Mouse (Mus musculus) mesoderm, embryonic 11.5 days (tissue): Measurements from ENCODE around the gene Itgav.

Experiments used
- DNase-seq: peaks from one replicate; pipeline ENCODE4 v3.0.0-alpha.2; 2012; ENCODE audit warnings: low read depth, low spot score

Itgav gene

GRCm38 (mm10) chr2:83723921-83724826 is at the start of gene Itgav:
Gene Itgav (plus strand): TSS chr2:83724397.
- DNase-seq: peak; percentile 81

- DNase-seq: peak; percentile 22
Measured at GRCm38 (mm10) chr2:83674421-83674820, 49.8 kb upstream of the Itgav start.

GRCm38 (mm10) chr2:83674896-83675295 is 49.3 kb upstream of the Itgav start:
- DNase-seq: no peak

GRCm38 (mm10) chr2:83675681-83676080 is 48.5 kb upstream of the Itgav start:
- DNase-seq: no peak

DNA sequence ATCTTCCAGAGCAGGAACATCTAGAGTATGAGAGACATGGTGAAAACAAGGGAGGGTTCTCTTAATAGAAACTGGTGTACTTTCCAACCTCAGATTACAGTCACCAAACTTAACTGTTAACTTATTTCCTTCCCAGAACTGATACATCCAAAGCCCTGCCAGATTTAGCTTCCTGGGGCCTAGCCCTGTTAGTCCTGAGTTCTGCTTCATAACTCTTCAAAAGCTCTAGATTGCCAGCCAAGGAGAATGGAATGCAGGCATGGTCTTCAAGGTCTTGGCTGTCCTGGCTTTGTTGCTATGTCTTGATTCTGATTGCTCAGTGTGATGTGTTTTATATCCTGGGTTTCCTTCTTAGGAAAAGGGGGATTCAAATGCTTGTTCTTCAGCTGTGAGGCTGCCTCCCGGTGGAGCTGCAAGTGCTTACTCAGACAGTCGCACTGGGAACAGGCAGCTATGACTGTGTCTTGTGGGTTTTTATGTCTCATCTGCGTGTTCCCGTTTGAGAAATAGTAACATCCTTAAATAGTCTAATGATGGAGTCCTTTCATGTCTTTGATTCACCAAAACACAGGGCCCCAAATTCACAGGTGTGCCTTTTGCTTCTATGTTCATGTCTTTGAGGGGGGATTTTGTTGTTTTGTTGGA is 47.8 kb upstream of the Itgav start:
- DNase-seq: no peak

- DNase-seq: no peak
Measured at GRCm38 (mm10) chr2:83681332-83681731, 42.9 kb upstream of the Itgav start.

GRCm38 (mm10) chr2:83681785-83682184 is 42.4 kb upstream of the Itgav start:
- peak; percentile 73 for DNase-seq

DNA sequence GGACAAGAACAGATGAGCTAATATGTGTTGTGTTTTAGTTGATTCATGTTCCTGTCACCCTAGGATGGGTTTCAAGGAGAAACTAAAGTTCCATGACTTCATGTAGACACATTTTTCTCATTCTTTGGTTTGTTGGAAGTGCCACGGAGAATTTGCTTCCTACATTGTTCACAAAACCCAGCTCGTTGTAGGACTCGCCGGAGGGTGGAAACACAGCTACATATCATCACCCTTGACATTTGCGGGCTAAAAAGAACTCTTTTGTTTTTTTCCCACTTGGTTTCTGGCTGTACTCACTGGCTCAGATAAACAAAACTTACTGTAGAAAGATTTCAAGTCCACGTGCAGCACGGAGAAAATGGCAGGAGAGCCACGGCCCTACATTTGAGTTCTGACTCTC is 41.9 kb upstream of the Itgav start:
- DNase-seq: peak; percentile 72

DNA sequence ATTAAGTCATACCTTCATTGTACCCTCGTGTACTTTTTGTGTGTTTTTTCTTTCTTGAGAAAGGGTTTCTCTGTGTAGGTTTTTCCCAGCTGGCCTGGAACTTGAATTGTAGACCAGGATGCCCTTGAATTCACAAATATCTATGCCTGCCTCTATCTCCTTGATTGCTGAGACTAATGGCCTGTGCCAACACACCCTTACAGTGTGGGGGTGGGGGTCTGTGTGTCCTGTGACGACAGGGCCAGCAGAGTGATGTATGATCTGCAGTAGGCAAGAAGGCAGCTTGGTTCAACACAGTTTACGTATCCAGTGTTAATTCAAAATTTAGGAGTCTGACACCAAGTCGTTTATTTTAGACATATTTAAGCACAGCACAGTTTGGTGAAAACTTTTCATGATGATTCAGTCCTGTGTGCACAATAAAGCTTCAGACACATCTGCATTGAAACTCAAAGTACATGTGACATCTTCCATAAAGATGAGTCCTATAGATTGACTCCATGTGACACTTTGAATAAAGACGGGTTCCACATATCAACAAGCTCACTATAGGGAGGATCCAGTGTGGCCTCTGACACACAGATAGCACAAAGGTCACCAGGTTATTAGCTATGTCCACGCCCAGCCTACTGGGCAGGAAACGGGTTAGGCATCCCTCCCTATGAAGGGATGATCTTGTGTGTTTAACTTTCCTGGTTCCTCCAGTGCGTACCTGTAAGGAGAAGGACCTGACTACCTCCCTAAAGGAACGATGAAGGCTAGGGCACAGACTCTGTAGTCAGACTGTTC is 40.3 kb upstream of the Itgav start:
- DNase-seq: no peak

DNA sequence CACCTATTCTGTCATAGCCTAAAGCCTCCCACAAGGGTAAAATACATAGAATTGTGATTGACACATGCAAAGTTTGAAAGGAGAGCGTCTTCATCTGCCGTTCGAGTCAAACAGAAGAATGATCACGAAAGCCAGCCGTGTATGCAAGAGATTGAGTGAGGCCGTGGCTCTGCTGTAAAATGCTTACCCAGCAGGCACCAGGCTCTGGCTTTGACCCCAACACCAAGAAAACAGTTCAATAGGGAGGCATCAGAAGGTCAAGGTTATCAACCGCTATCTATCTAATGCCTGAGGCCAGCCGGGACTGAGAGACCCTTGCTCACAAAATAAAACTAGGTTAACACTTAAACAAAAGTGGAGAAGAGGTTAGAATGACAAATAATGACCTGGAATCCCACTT is 39.5 kb upstream of the Itgav start:
- no peak for DNase-seq

DNA sequence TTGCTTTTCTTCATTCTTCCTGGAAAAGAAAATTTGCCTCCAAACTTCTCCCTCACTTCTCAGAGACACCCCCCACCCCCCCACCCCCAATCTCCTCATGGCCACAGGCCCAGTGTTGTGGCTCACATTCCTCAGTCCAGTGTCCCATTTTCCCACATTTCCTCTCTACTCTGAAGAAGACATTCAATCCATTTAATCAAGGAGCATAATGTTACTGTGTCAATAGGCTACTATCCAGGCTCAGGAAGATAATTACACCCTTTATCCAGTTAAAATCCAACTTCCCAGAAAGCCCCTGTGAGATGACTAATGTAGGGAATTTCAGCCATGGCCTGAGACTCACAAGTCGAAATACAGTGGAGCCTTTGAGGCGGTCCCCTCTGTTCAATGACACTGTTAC is 33.8 kb upstream of the Itgav start:
- no peak for DNase-seq

- no peak for DNase-seq
Measured at GRCm38 (mm10) chr2:83692651-83693545, 31.3 kb upstream of the Itgav start.

DNA sequence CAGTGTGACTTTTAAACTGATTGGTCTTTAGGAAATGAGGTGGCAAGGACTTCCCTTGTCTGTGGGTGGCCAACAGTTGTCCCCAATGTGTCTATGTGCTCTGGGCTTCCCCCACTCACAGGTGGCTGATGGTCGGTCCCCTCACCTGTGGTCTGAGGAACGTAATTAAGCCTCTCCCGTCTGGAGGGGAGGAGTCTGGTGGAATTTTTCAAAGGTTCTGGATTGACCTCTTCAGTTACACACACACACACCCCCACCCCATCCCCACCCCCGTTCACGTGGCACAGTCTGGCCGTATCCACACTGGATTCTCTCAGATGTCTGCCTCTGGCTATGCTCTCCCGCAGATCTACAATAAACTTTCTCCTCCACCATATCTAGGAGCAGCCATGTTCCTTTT is 30.1 kb upstream of the Itgav start:
- DNase-seq: no peak

DNA sequence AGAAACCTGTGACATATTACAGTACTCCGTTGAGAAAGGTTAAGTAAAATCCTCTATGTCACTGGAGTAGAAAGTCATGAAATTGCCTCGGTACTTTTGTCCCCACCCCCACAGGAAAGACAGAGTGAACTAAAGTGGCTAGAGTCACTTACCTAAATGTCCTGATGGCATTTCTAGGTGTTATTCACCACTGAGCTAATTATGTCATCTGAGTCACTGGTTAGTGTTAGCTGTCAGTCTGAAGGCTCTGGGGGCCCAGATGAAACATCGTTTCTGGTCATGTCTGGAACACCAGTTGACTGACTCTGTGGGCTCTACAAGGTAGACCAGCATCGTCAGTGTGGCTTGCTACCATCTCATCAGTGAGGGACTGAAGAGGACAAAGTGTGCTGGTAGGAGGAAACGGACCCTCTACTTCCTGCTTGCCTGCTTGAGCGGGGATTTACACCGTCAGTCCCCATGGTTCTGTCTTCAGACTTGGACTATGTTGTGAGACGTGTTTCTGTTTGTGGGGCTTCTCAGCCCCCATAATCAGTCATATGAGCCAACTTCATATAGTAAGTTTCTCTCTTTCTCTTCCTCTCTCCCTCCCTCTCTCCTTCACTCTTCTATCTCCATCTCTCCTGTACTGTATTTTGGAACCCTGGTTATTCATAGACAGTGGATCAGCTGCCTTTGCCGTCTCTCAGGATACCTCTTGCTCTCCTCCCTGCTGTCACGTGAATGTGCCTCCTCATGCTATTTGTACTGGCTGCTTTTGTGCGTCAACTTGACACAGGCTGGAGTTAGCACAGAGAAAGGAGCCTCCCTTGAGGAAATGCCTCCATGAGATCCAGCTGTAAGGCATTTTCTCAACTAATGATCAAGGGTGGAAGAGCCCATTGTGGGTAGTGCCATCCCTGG is 28.6 kb upstream of the Itgav start:
- no peak for DNase-seq

DNA sequence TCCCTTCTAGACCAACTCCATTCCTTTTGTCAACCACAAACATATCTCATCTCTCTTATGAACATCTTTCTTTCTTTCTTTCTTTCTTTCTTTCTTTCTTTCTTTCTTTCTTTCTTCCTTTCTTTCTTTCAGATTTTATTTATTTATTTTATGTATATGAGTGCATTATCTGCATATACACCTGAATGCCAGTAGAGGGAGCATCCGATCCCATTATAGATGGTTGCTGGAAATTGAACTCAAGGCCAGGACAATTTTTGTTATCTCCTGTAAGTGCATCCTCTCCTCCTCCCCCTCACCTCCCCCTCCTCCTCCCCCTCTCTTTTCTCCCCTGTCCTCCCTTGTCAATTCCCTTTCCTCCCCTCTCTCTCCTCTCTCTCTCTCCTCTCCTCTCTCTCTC is 25.7 kb upstream of the Itgav start:
- DNase-seq: no peak

DNA sequence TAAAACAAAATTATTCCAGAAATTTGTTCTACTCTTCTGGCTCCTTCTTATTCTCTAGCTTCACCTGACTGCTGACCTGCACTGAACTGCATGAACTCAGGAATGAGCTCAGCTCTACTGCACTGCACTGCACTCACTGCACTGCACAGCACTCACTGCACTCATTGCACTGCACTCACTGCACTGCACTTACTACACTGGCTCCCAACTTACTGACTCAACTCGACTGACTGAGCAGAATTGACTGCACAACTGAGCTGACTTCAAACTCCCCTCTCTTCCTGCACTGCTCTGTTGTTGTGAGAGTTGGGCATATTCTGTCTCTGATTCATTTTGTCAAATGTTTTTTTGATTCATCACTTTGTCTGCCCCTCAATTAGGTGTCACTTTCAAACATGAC is 24.9 kb upstream of the Itgav start:
- DNase-seq: no peak

DNA sequence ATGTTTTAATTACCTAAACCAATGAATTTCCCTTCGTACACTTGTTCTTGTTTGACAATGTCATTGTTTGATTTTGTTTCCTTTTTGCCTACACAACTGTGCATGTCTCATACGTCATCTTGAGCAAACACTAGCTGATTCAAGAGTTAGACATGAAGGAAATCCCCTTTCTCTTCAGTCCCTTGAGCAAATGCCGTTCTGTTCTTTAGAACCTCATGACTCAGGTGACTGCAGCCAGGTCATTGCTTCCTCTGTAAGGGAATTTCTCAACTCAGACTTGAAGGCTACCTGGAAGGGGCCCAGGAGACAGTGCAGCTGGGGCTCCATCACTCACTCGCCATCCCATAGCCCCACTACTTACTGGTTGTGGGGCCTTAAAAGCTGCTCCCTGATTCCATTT is 23.5 kb upstream of the Itgav start:
- no peak for DNase-seq

GRCm38 (mm10) chr2:83702411-83702810 is 21.8 kb upstream of the Itgav start:
- DNase-seq: no peak

- no peak for DNase-seq
Measured at GRCm38 (mm10) chr2:83705580-83706158, 18.5 kb upstream of the Itgav start.
